Mouse (Mus musculus) liver, adult 2 months (tissue): ENCODE results near the gene Uspl1.

Source experiments
- CTCF ChIP-seq: fragments of 200-500 bp; IDR thresholded peaks from 2 replicates; pipeline ENCODE4 v1.5.1; 2011; ENCODE audit warnings: low read depth, low read length, control low read depth
- POLR2A ChIP-seq: fragments of 200-500 bp; IDR thresholded peaks from 2 replicates; pipeline ENCODE4 v1.6.1; 2011; ENCODE audit warnings: low read length, control low read depth; ENCODE audit not compliant: insufficient read depth; ENCODE audit errors: extremely low read depth

GRCm38 (mm10) chr5:149207661-149208060 is 23.5 kb downstream of the Uspl1 start:
- TF ChIP-seq POLR2A (no peak), CTCF (no peak)
